Mouse (Mus musculus): ENCODE data around the gene Ppp1r21. TPM values are rescaled to one million over a fixed set of nuclear protein-coding genes. Genes with fewer than 3 reads are reported as not detected.

Gene Ppp1r21
- total RNA-seq, 1 experiment from 2014 or later: 36.7 TPM

GRCm38 (mm10) chr17:88614234-88614633 is 84.3 kb downstream of the Ppp1r21 start:
- peak; percentile 36 for DNase-seq

GRCm38 (mm10) chr17:88614733-88615132 is 84.8 kb downstream of the Ppp1r21 start:
- no peak for DNase-seq

GRCm38 (mm10) chr17:88615492-88616155 is 85.7 kb downstream of the Ppp1r21 start:
- no peak for DNase-seq

GRCm38 (mm10) chr17:88620935-88621334 is 91.0 kb downstream of the Ppp1r21 start:
- DNase-seq: no peak

- no peak for DNase-seq
Observed at GRCm38 (mm10) chr17:88621374-88621773, 91.5 kb downstream of the Ppp1r21 start.

GRCm38 (mm10) chr17:88622711-88623110 is 92.8 kb downstream of the Ppp1r21 start:
- DNase-seq: no peak

GRCm38 (mm10) chr17:88624386-88624785 is 94.5 kb downstream of the Ppp1r21 start:
- DNase-seq: no peak

GRCm38 (mm10) chr17:88625350-88625749 is 95.4 kb downstream of the Ppp1r21 start:
- no peak for DNase-seq

GRCm38 (mm10) chr17:88625931-88626330 is 96.0 kb downstream of the Ppp1r21 start:
- DNase-seq: no peak

- DNase-seq: no peak
Observed at GRCm38 (mm10) chr17:88626347-88626811, 96.5 kb downstream of the Ppp1r21 start.

GRCm38 (mm10) chr17:88627150-88627549 is 97.2 kb downstream of the Ppp1r21 start:
- DNase-seq: peak; percentile 16

- DNase-seq: peak; percentile 80
Observed at GRCm38 (mm10) chr17:88628676-88629380, 98.9 kb downstream of the Ppp1r21 start.

- no peak for DNase-seq
Observed at GRCm38 (mm10) chr17:88629381-88629759, 99.5 kb downstream of the Ppp1r21 start.

GRCm38 (mm10) chr17:88629931-88630553 is 100.1 kb downstream of the Ppp1r21 start:
- DNase-seq: peak; percentile 56

GRCm38 (mm10) chr17:88630554-88630948 is 100.6 kb downstream of the Ppp1r21 start:
- DNase-seq: peak; percentile 74

GRCm38 (mm10) chr17:88632631-88633030 is 102.7 kb downstream of the Ppp1r21 start:
- DNase-seq: no peak

- DNase-seq: no peak
Observed at GRCm38 (mm10) chr17:88636076-88636475, 106.2 kb downstream of the Ppp1r21 start.

- peak; percentile 71 for DNase-seq
Observed at GRCm38 (mm10) chr17:88636587-88636986, 106.7 kb downstream of the Ppp1r21 start.

Other genes with a start within 250 kb of the Ppp1r21 start
- gene Foxn2, start 89.4 kb upstream of the Ppp1r21 start, total RNA-seq (2021): 21.8 and 27.3 TPM in 2 replicates
- 28.0 and 31.0 TPM in 2 replicates for gene Ston1, start 67.6 kb downstream of the Ppp1r21 start, total RNA-seq (2021)
- gene Gtf2a1l, start 138.5 kb downstream of the Ppp1r21 start, total RNA-seq (2021): not detected in 2 replicates